Mouse (Mus musculus): ENCODE results near the gene Rad50. TPM values are rescaled to one million over a fixed set of nuclear protein-coding genes. Genes with fewer than 3 reads are reported as not detected.

The Rad50 gene
- 25.2 and 27.8 TPM in 2 replicates for polyA plus RNA-seq (2015; fragmentation: Nextera tagmentation; extraction: Ambion mirVana)

- WGBS, result 4% methylated on average over 55 of the region's 55 CpGs
- Histone ChIP-seq H3K4me2 (ENCODE audit: low read depth, low read length) (peak within 1 kb of the TSS; percentile 75), H3K4me1 (ENCODE audit: control insufficient read depth, insufficient read depth, low read length) (peaks cover 2% of the 10 kb centered on the region; the same call in 1 of the 2 replicates), H3K9me3 (replicated peaks; ENCODE audit: control insufficient read depth, low read length) (no peaks in the 10 kb centered on the region), H3K4me3 (replicated peaks; ENCODE audit: low read length) (peak within 1 kb of the TSS; percentile 71), H3K9ac (ENCODE audit: low read length) (peak within 1 kb of the TSS; percentile 84), H3K27me3 (ENCODE audit: control insufficient read depth, insufficient read depth, low read length) (no peaks in the 10 kb centered on the region), H3K27ac (ENCODE audit: low read length) (peak within 1 kb of the TSS; percentile 60), H3K36me3 (ENCODE audit: control insufficient read depth, insufficient read depth, low read length) (no peaks in the 10 kb centered on the region)
- ATAC-seq (ENCODE audit: insufficient read depth, low FRiP score), result peak; percentile 96
Observed at GRCm38 (mm10) chr11:53706934-53707717, at the start of gene Rad50. Gene Rad50, minus strand, starts transcription at chr11:53707319.

GRCm38 (mm10) chr11:53755011-53755595, 48.0 kb upstream of the Rad50 start:
- no peak for ATAC-seq (ENCODE audit: insufficient read depth, low FRiP score)
- Histone ChIP-seq H3K9ac (ENCODE audit: low read length) (no peak overlapping the region), H3K4me2 (ENCODE audit: low read depth, low read length) (no peak overlapping the region), H3K36me3 (ENCODE audit: control insufficient read depth, insufficient read depth, low read length) (no peaks in the 10 kb centered on the region), H3K27me3 (ENCODE audit: control insufficient read depth, insufficient read depth, low read length) (no peaks in the 10 kb centered on the region), H3K27ac (ENCODE audit: low read length) (no peak overlapping the region), H3K4me3 (replicated peaks; ENCODE audit: low read length) (no peak overlapping the region), H3K9me3 (replicated peaks; ENCODE audit: control insufficient read depth, low read length) (no peaks in the 10 kb centered on the region), H3K4me1 (ENCODE audit: control insufficient read depth, insufficient read depth, low read length) (peaks cover 17% of the 10 kb centered on the region)
- WGBS, result 77% methylated on average over 12 of the region's 12 CpGs

- whole genome bisulfite sequencing, result 50% methylated on average over 5 of the region's 5 CpGs
- Histone ChIP-seq H3K9me3 (replicated peaks; ENCODE audit: control insufficient read depth, low read length) (no peaks in the 10 kb centered on the region), H3K4me1 (ENCODE audit: control insufficient read depth, insufficient read depth, low read length) (no peaks in the 10 kb centered on the region), H3K36me3 (ENCODE audit: control insufficient read depth, insufficient read depth, low read length) (no peaks in the 10 kb centered on the region), H3K4me3 (replicated peaks; ENCODE audit: low read length) (no peak overlapping the region), H3K9ac (ENCODE audit: low read length) (no peak overlapping the region), H3K4me2 (ENCODE audit: low read depth, low read length) (no peak overlapping the region), H3K27ac (ENCODE audit: low read length) (no peak overlapping the region), H3K27me3 (ENCODE audit: control insufficient read depth, insufficient read depth, low read length) (no peaks in the 10 kb centered on the region)
- no peak for ATAC-seq (ENCODE audit: insufficient read depth, low FRiP score)
Observed at GRCm38 (mm10) chr11:53749716-53750352, 42.7 kb upstream of the Rad50 start.

GRCm38 (mm10) chr11:53749306-53749705, 42.2 kb upstream of the Rad50 start:
- no peak overlapping the region for H3K4me3 ChIP-seq (replicated peaks; ENCODE audit: low read length)
- ATAC-seq (ENCODE audit: insufficient read depth, low FRiP score), result no peak
- no peaks in the 10 kb centered on the region for H3K4me1 ChIP-seq (ENCODE audit: control insufficient read depth, insufficient read depth, low read length)
- no peak overlapping the region for H3K4me2 ChIP-seq (ENCODE audit: low read depth, low read length)
- no peak overlapping the region for H3K27ac ChIP-seq (ENCODE audit: low read length)
- H3K36me3 ChIP-seq (ENCODE audit: control insufficient read depth, insufficient read depth, low read length), result no peaks in the 10 kb centered on the region
- no peak overlapping the region for H3K9ac ChIP-seq (ENCODE audit: low read length)
- no peaks in the 10 kb centered on the region for H3K9me3 ChIP-seq (replicated peaks; ENCODE audit: control insufficient read depth, low read length)
- WGBS, result 50% methylated on average over 4 of the region's 4 CpGs
- no peaks in the 10 kb centered on the region for H3K27me3 ChIP-seq (ENCODE audit: control insufficient read depth, insufficient read depth, low read length)

- H3K4me2 ChIP-seq (ENCODE audit: low read depth, low read length), result no peak overlapping the region
- no peak overlapping the region for H3K9ac ChIP-seq (ENCODE audit: low read length)
- no peaks in the 10 kb centered on the region for H3K27me3 ChIP-seq (ENCODE audit: control insufficient read depth, insufficient read depth, low read length)
- no peaks in the 10 kb centered on the region for H3K9me3 ChIP-seq (replicated peaks; ENCODE audit: control insufficient read depth, low read length)
- no peak overlapping the region for H3K27ac ChIP-seq (ENCODE audit: low read length)
- no peaks in the 10 kb centered on the region for H3K36me3 ChIP-seq (ENCODE audit: control insufficient read depth, insufficient read depth, low read length)
- ATAC-seq (ENCODE audit: insufficient read depth, low FRiP score), result no peak
- no peak overlapping the region for H3K4me3 ChIP-seq (replicated peaks; ENCODE audit: low read length)
- H3K4me1 ChIP-seq (ENCODE audit: control insufficient read depth, insufficient read depth, low read length), result no peaks in the 10 kb centered on the region
- WGBS, result 88% methylated on average over 6 of the region's 6 CpGs
Observed at GRCm38 (mm10) chr11:53748614-53749013, 41.5 kb upstream of the Rad50 start.

DNA sequence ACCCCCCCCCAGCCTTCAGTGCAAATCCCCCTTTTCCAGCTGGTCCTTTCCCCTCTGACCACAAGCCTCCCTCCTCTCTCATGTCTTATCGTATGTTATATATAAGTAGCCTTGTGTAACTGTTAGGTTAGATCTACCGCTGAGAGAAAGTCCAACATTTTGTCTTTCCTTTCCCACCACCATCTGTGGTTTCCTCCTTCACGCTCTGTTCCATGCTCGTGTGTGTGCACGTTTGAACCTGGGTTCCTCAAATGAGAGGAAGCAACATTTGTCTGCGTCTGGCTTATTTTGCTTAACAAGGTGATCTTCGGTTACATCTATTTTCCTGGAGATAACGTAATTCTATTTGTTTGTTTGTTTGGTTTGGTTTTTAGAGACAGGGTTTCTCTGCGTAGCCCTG, 40.9 kb upstream of the Rad50 start:
- Histone ChIP-seq H3K9ac (ENCODE audit: low read length) (no peak overlapping the region), H3K4me1 (ENCODE audit: control insufficient read depth, insufficient read depth, low read length) (no peaks in the 10 kb centered on the region), H3K9me3 (replicated peaks; ENCODE audit: control insufficient read depth, low read length) (no peaks in the 10 kb centered on the region), H3K4me3 (replicated peaks; ENCODE audit: low read length) (no peak overlapping the region), H3K27ac (ENCODE audit: low read length) (no peak overlapping the region), H3K4me2 (ENCODE audit: low read depth, low read length) (no peak overlapping the region), H3K27me3 (ENCODE audit: control insufficient read depth, insufficient read depth, low read length) (no peaks in the 10 kb centered on the region), H3K36me3 (ENCODE audit: control insufficient read depth, insufficient read depth, low read length) (no peaks in the 10 kb centered on the region)
- 81% methylated on average over 9 of the region's 9 CpGs for WGBS
- ATAC-seq (ENCODE audit: insufficient read depth, low FRiP score), result no peak

- WGBS, result 84% methylated on average over 2 of the region's 2 CpGs
- ATAC-seq (ENCODE audit: insufficient read depth, low FRiP score), result no peak
- H3K36me3 ChIP-seq (ENCODE audit: control insufficient read depth, insufficient read depth, low read length), result no peaks in the 10 kb centered on the region
Observed at GRCm38 (mm10) chr11:53745260-53745659, 38.1 kb upstream of the Rad50 start.

GRCm38 (mm10) chr11:53742353-53742752, 35.2 kb upstream of the Rad50 start:
- WGBS, result 33% methylated on average over 5 of the region's 5 CpGs
- no peaks in the 10 kb centered on the region for H3K36me3 ChIP-seq (ENCODE audit: control insufficient read depth, insufficient read depth, low read length)
- H3K9me3 ChIP-seq (replicated peaks; ENCODE audit: control insufficient read depth, low read length), result no peaks in the 10 kb centered on the region
- no peak overlapping the region for H3K4me3 ChIP-seq (replicated peaks; ENCODE audit: low read length)
- no peak overlapping the region for H3K4me2 ChIP-seq (ENCODE audit: low read depth, low read length)
- H3K4me1 ChIP-seq (ENCODE audit: control insufficient read depth, insufficient read depth, low read length), result no peaks in the 10 kb centered on the region
- no peak for ATAC-seq (ENCODE audit: insufficient read depth, low FRiP score)
- no peaks in the 10 kb centered on the region for H3K27me3 ChIP-seq (ENCODE audit: control insufficient read depth, insufficient read depth, low read length)
- 0 out of 2 replicates have a peak overlapping the region, but pooled peaks have one; percentile 31 for H3K9ac ChIP-seq (ENCODE audit: low read length)
- no peak overlapping the region for H3K27ac ChIP-seq (ENCODE audit: low read length)

More at GRCm38 (mm10) chr11:53745260-53745659, 38.1 kb upstream of the Rad50 start:
- no peak overlapping the region for H3K9ac ChIP-seq (ENCODE audit: low read length)
- H3K9me3 ChIP-seq (replicated peaks; ENCODE audit: control insufficient read depth, low read length), result no peaks in the 10 kb centered on the region
- no peaks in the 10 kb centered on the region for H3K27me3 ChIP-seq (ENCODE audit: control insufficient read depth, insufficient read depth, low read length)
- H3K4me3 ChIP-seq (replicated peaks; ENCODE audit: low read length), result no peak overlapping the region
- no peak overlapping the region for H3K4me2 ChIP-seq (ENCODE audit: low read depth, low read length)
- no peaks in the 10 kb centered on the region for H3K4me1 ChIP-seq (ENCODE audit: control insufficient read depth, insufficient read depth, low read length)
- H3K27ac ChIP-seq (ENCODE audit: low read length), result no peak overlapping the region

DNA sequence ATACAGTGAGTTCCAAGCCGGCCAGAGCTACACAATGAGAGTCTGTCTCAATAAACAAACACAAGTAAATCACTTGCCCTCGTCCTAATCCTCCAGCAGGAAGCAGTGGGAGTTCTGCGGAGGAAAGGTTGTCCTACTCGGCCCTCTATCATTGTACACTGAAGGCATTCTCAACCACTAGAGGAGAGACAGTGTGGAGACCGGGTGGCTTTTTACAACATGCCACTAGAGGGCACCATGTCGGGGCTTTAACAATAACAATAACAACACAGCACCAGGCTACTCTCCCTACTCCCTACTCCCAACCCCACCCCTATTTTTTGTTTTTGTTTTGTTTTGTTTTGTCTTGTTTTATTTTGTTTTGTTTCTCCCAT, 30.4 kb upstream of the Rad50 start:
- Histone ChIP-seq H3K36me3 (ENCODE audit: control insufficient read depth, insufficient read depth, low read length) (no peaks in the 10 kb centered on the region), H3K4me2 (ENCODE audit: low read depth, low read length) (no peak overlapping the region), H3K27me3 (ENCODE audit: control insufficient read depth, insufficient read depth, low read length) (no peaks in the 10 kb centered on the region), H3K9me3 (replicated peaks; ENCODE audit: control insufficient read depth, low read length) (no peaks in the 10 kb centered on the region), H3K4me1 (ENCODE audit: control insufficient read depth, insufficient read depth, low read length) (no peaks in the 10 kb centered on the region), H3K9ac (ENCODE audit: low read length) (no peak overlapping the region), H3K4me3 (replicated peaks; ENCODE audit: low read length) (no peak overlapping the region), H3K27ac (ENCODE audit: low read length) (no peak overlapping the region)
- WGBS, result 37% methylated on average over 6 of the region's 6 CpGs
- 0 out of 2 replicates have a peak, but pooled peaks have one; percentile 45 for ATAC-seq (ENCODE audit: insufficient read depth, low FRiP score)
